Mouse (Mus musculus) lung, postnatal 0 days (tissue): ENCODE measurements around the gene Nudcd3. TPM values are rescaled to one million over a fixed set of nuclear protein-coding genes. Genes with fewer than 3 reads are reported as not detected.

Experiments
- ATAC-seq: fragments of 200-750 bp; cut with Nextera tagmentation; 2 replicates; pipeline ENCODE4 v1.8.0; 2017; ENCODE audit warnings: moderate library complexity
- DNase-seq: peaks from one replicate; pipeline ENCODE4 v3.0.0-alpha.2; 2016; ENCODE audit warnings: low spot score
- H3K27ac ChIP-seq: fragments of 300-500 bp; sonication (generic); 2 replicates; pipeline ENCODE4 v1.5.1; 2014; ENCODE audit warnings: antibody characterized with exemption, mild to moderate bottlenecking, low read length, mixed read lengths
- H3K27me3 ChIP-seq: fragments of 300-500 bp; sonication (generic); replicated peaks from 2 replicates; pipeline ENCODE4 v1.6.1; 2014; ENCODE audit warnings: low read length, mixed read lengths; ENCODE audit not compliant: insufficient read depth
- H3K36me3 ChIP-seq: fragments of 300-500 bp; sonication (generic); 2 replicates; pipeline ENCODE4 v1.6.1; 2014; ENCODE audit warnings: low read length, mixed read lengths; ENCODE audit not compliant: insufficient read depth
- H3K4me1 ChIP-seq: fragments of 300-500 bp; sonication (generic); 2 replicates; pipeline ENCODE4 v1.6.1; 2014; ENCODE audit warnings: antibody characterized with exemption, low read depth, low read length, mixed read lengths; ENCODE audit not compliant: insufficient read depth
- H3K4me2 ChIP-seq: fragments of 300-500 bp; sonication (generic); replicated peaks from 2 replicates; pipeline ENCODE4 v1.6.1; 2014; ENCODE audit warnings: low read depth, mild to moderate bottlenecking, low read length, moderate library complexity, mixed read lengths
- H3K4me3 ChIP-seq: fragments of 300-500 bp; sonication (generic); 2 replicates; pipeline ENCODE4 v1.5.1; 2014; ENCODE audit warnings: low read depth, low read length
- H3K9ac ChIP-seq: fragments of 300-500 bp; sonication (generic); replicated peaks from 2 replicates; pipeline ENCODE4 v1.6.1; 2014; ENCODE audit warnings: low read depth, mild to moderate bottlenecking
- H3K9me3 ChIP-seq: fragments of 300-500 bp; sonication (generic); 2 replicates; pipeline ENCODE4 v1.6.1; 2016; ENCODE audit warnings: low read length, mixed read lengths
- CTCF ChIP-seq: IDR thresholded peaks from 2 replicates; pipeline ENCODE4 v1.5.1; 2016; ENCODE audit warnings: antibody characterized with exemption, mild to moderate bottlenecking
- EP300 ChIP-seq: IDR thresholded peaks from 2 replicates; pipeline ENCODE4 v1.6.1; 2016; ENCODE audit warnings: antibody characterized with exemption, mild to moderate bottlenecking, control low read depth
- WGBS: fragments of 180-500 bp; shearing (Covaris S2); extraction: QIAGEN DNeasy Blood & Tissue Kit; methylation state at CpG from one replicate; pipeline ENCODE4 v1.1.7; 2014; 5-methylcytosine and 5-hydroxymethylcytosine counted together
- polyA plus RNA-seq: library from polyadenylated mRNA; unstranded; fragments of >200 nt; fragmentation: Nextera tagmentation; extraction: Ambion mirVana; gene quantifications from 2 replicates; pipeline ENCODE4 v1.2.1, GENCODE M21; 2015

Nudcd3 gene
- polyA plus RNA-seq, 1 experiment from 2014 or later: 26.8 TPM

DNA sequence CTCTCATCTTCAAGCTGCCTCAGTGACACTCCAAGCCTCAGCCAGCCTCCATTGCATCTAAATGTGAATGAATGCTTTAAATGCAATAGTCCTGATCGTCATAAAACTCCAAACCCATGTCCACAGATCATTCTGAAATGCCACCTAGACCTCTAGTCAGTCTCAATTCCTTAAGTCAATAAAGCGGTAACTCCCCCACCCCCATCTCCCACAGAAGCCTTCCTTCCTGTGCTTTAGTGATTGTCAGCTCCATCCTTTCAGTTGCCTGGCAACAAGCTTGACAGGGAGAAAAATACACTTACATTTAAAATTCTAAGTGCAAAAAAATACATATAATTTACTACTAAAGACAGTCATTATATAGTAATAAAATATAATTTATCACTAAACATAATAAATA, 17.0 kb downstream of the Nudcd3 start:
- Histone ChIP-seq H3K4me1 (no peaks in the 10 kb centered on the region; the same call in 1 of the 2 replicates), H3K36me3 (no peaks in the 10 kb centered on the region), H3K4me2 (no peak overlapping the region), H3K9me3 (no peaks in the 10 kb centered on the region), H3K9ac (no peak overlapping the region), H3K27ac (no peak overlapping the region), H3K4me3 (no peak overlapping the region), H3K27me3 (no peaks in the 10 kb centered on the region)
- ATAC-seq (no peak), DNase-seq (no peak)
- WGBS: 66% methylated on average over 2 of the region's 2 CpGs
- TF ChIP-seq EP300: no peak

DNA sequence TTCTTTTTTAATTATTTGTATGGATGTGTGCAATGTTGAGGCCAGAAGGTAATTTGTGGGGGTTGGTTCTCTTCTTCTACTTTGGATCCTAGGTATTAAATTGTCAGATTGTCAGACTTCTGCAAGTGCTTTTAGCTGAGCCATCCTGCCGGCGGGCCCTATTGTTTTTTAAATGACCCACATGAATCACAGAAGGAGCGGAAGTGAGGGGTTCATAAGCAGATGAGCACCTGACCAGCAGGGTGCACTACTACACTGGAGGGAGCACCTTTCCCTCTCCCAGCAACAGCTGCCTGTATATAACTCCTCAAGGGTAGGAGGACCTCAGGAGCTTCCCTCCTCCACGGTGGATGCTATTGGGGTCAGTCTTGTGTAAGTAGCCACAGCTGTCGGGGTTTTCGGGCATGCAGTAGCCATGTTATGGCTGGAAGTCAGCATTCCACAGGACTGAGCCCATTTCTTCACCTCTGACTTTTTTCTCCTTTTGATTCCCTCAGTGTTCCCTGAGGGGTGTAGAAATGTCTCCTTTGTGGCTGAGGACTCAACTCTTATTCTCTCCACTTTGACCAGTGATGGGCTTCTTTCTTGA, 19.3 kb downstream of the Nudcd3 start:
- H3K9me3 ChIP-seq: no peaks in the 10 kb centered on the region
- H3K4me3 ChIP-seq: no peak overlapping the region
- no peak for TF ChIP-seq EP300
- peak; percentile 17; the same call in 1 of the 2 replicates for TF ChIP-seq CTCF
- H3K9ac ChIP-seq: no peak overlapping the region
- H3K4me1 ChIP-seq: no peaks in the 10 kb centered on the region; the same call in 1 of the 2 replicates
- H3K36me3 ChIP-seq: no peaks in the 10 kb centered on the region
- DNase-seq (no peak), ATAC-seq (no peak)
- H3K4me2 ChIP-seq: no peak overlapping the region
- H3K27me3 ChIP-seq: no peaks in the 10 kb centered on the region
- no peak overlapping the region for H3K27ac ChIP-seq
- WGBS: 60% methylated on average over 6 of the region's 6 CpGs

DNA sequence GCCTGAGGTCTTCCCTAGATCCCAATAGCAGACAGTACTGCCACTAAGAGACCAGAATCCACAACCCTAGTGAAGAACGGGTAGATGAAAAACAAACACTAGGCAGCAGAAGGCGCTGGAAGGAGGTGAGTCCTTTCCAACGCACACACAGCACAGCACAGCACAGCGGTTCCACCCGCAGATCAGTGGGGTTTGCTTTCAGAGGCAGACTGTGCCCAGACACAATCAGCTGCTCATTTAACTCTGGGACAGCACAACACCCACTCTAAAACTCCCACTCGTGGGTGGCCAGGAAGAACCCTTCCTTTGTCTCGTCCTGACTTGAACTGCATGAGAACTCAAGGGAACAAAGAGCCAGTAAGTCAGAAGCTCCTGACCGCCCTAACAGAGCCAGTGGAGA, 21.0 kb downstream of the Nudcd3 start:
- no peak for TF ChIP-seq EP300
- TF ChIP-seq CTCF: no peak
- no peaks in the 10 kb centered on the region for H3K36me3 ChIP-seq
- 20% methylated on average over 8 of the region's 8 CpGs for WGBS
- H3K9me3 ChIP-seq: no peaks in the 10 kb centered on the region
- H3K4me2 ChIP-seq: no peak overlapping the region
- no peak overlapping the region for H3K9ac ChIP-seq
- H3K4me3 ChIP-seq: no peak overlapping the region
- peaks cover 9% of the 10 kb centered on the region; the same call in 1 of the 2 replicates for H3K4me1 ChIP-seq
- ATAC-seq (no peak), DNase-seq (no peak)
- no peak overlapping the region for H3K27ac ChIP-seq
- H3K27me3 ChIP-seq: no peaks in the 10 kb centered on the region

DNA sequence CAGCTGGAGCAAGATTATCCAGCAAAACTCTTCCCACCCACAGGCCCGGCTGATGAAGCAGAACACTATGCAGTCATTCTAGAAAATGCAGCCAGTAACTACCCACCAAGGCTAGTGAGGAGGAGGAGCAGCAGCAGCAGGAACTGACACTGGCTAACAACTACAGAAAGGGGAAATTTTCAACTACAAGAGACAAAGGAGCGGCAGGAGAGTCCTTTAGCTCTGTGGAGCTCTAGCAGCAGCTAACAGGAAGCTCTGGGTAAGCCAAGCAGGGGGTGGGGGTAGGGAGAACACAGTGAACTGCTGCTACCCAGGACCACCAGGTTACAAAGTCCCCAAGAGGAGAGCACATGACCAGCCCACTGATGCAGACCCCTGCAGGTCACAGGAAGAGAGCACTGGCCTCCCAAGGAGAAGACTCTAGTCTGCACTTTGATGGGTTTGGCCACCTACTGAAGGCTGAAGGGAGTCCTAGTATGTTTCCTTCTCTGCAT, 21.5 kb downstream of the Nudcd3 start:
- H3K27ac ChIP-seq: no peak overlapping the region
- H3K4me2 ChIP-seq: no peak overlapping the region
- no peaks in the 10 kb centered on the region for H3K36me3 ChIP-seq
- TF ChIP-seq CTCF (no peak), EP300 (no peak)
- ATAC-seq: no peak
- peaks cover 9% of the 10 kb centered on the region; the same call in 1 of the 2 replicates for H3K4me1 ChIP-seq
- no peaks in the 10 kb centered on the region for H3K9me3 ChIP-seq
- 26% methylated on average over 2 of the region's 2 CpGs for WGBS
- no peaks in the 10 kb centered on the region for H3K27me3 ChIP-seq
- no peak for DNase-seq
- H3K9ac ChIP-seq: no peak overlapping the region
- no peak overlapping the region for H3K4me3 ChIP-seq

DNA sequence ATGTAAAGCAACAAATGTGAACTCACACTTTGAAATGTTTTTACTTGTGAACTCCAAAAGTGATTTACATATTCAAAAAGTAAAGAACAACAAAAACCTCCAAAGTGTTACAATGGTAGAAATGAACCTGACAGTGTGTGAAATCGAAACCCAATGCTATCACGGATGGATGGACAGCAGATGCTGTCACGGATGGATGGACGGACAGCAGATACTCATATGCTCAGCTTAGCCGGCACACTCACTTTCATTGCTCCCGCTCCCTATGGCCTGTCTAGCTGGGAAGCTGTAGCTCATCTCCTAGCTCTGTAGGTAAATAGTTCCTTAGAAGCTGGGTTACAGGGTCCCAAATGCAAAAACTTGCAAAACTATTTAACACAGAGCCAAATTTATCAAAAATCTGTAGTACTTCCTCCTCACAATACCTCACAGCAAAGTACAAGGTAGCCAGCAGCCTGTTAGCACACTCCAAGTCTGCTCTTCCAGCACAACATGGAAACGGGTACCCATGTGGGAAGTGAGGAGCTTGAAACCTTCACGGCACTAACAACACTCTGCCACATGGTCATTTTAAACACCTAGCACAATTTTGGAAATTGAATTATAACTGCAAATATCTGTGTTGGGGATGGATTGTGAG, 22.3 kb downstream of the Nudcd3 start:
- WGBS: 84% methylated on average over 8 of the region's 8 CpGs
- H3K27ac ChIP-seq: no peak overlapping the region

DNA sequence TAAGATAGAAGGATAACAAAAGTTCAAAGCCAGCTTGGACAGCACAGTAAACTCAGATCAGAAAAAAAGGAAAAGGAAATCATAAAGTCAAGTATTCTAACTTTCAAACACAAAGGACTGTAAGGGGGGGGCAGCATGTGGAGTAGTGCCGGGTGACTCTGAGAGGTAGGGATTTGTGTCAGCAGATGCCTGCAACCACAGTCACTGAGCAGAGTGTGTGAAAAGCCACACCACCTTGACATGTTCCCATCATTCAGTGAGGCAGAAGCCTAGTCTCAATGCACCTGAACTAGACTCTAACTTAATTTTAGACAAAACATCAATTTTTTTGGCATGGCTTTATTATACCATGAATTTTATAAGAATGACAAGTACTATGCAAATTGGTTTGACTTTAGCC, 24.7 kb downstream of the Nudcd3 start:
- no peaks in the 10 kb centered on the region for H3K27me3 ChIP-seq
- H3K4me3 ChIP-seq: no peak overlapping the region
- H3K4me1 ChIP-seq: peaks cover 9% of the 10 kb centered on the region; the same call in 1 of the 2 replicates
- no peaks in the 10 kb centered on the region for H3K36me3 ChIP-seq
- H3K9me3 ChIP-seq: no peaks in the 10 kb centered on the region
- H3K9ac ChIP-seq: no peak overlapping the region
- H3K4me2 ChIP-seq: no peak overlapping the region
- WGBS: 27% methylated on average over 1 of the region's 1 CpGs
- no peak overlapping the region for H3K27ac ChIP-seq
- no peak for DNase-seq
- ATAC-seq: no peak
- TF ChIP-seq CTCF (no peak), EP300 (no peak)

More for the DNA sequence above, 22.3 kb downstream of the Nudcd3 start:
- Histone ChIP-seq H3K27me3 (no peaks in the 10 kb centered on the region), H3K4me1 (peaks cover 9% of the 10 kb centered on the region; the same call in 1 of the 2 replicates), H3K4me3 (no peak overlapping the region), H3K36me3 (no peaks in the 10 kb centered on the region), H3K9ac (no peak overlapping the region), H3K4me2 (no peak overlapping the region), H3K9me3 (no peaks in the 10 kb centered on the region)
- ATAC-seq (no peak), DNase-seq (no peak)
- no peak for TF ChIP-seq EP300
- no peak for TF ChIP-seq CTCF
